Mouse (Mus musculus) forebrain, embryonic 11.5 days (tissue): ENCODE measurements around the gene Fstl4. TPM values are rescaled to one million over a fixed set of nuclear protein-coding genes. Genes with fewer than 3 reads are reported as not detected.
A peak's percentile ranks its signal among the peaks of the same experiment; 100 is the strongest.

Experiments used
- ATAC-seq: fragments of 200-750 bp; cut with Nextera tagmentation; replicated peaks from 2 replicates; pipeline ENCODE4 v1.8.0; 2017; ENCODE audit warnings: moderate TSS enrichment; ENCODE audit not compliant: low FRiP score
- DNase-seq: peaks from one replicate; pipeline ENCODE4 v3.0.0-alpha.2; 2017; ENCODE audit warnings: low spot score
- H3K27ac ChIP-seq: fragments of 300-500 bp; sonication (generic); 2 replicates; pipeline ENCODE4 v1.5.1; 2014; ENCODE audit warnings: low read depth, low read length
- H3K27me3 ChIP-seq: fragments of 300-500 bp; sonication (generic); 2 replicates; pipeline ENCODE4 v1.6.1; 2014; ENCODE audit warnings: mild to moderate bottlenecking, low read length, mixed read lengths; ENCODE audit not compliant: control insufficient read depth, insufficient read depth
- H3K36me3 ChIP-seq: fragments of 300-500 bp; sonication (generic); 2 replicates; pipeline ENCODE4 v1.6.1; 2014; ENCODE audit warnings: mild to moderate bottlenecking, low read length, moderate library complexity, mixed read lengths; ENCODE audit not compliant: control insufficient read depth, insufficient read depth
- H3K4me1 ChIP-seq: fragments of 300-500 bp; sonication (generic); replicated peaks from 2 replicates; pipeline ENCODE4 v1.6.1; 2014; ENCODE audit warnings: low read length, mixed read lengths; ENCODE audit not compliant: control insufficient read depth, insufficient read depth
- H3K4me2 ChIP-seq: fragments of 300-500 bp; sonication (generic); 2 replicates; pipeline ENCODE4 v1.6.1; 2014; ENCODE audit warnings: low read depth, mild to moderate bottlenecking, low read length, moderate library complexity, mixed read lengths; ENCODE audit not compliant: severe bottlenecking
- H3K4me3 ChIP-seq: fragments of 300-500 bp; sonication (generic); 2 replicates; pipeline ENCODE4 v1.5.1; 2014; ENCODE audit warnings: low read depth, low read length
- H3K9ac ChIP-seq: fragments of 300-500 bp; sonication (generic); 2 replicates; pipeline ENCODE4 v1.6.1; 2014; ENCODE audit warnings: low read length
- H3K9me3 ChIP-seq: fragments of 300-500 bp; sonication (generic); 2 replicates; pipeline ENCODE4 v1.6.1; 2016; ENCODE audit warnings: low read length, mixed read lengths; ENCODE audit not compliant: control insufficient read depth
- WGBS: fragments of 180-500 bp; shearing (Covaris S2); extraction: QIAGEN DNeasy Blood & Tissue Kit; methylation state at CpG from one replicate; pipeline ENCODE4 v1.1.7; 2014; 5-methylcytosine and 5-hydroxymethylcytosine counted together
- polyA plus RNA-seq: library from polyadenylated mRNA; unstranded; fragments of >200 nt; fragmentation: Nextera tagmentation; extraction: Ambion mirVana; gene quantifications from 2 replicates; pipeline ENCODE4 v1.2.1, GENCODE M21; 2014

Fstl4 gene
- 0.64 and 0.73 TPM in 2 replicates for polyA plus RNA-seq

- peak within 1 kb of the TSS; percentile 50 for H3K9ac ChIP-seq
- H3K4me3 ChIP-seq: peak within 1 kb of the TSS; percentile 60
- H3K4me1 ChIP-seq: peaks cover 11% of the 10 kb centered on the region; the same call in 1 of the 2 replicates
- no peak within 1 kb of the TSS for H3K27ac ChIP-seq
- 0% methylated on average over 46 of the region's 48 CpGs for WGBS
- DNase-seq (peak; percentile 66), ATAC-seq (peak; percentile 60; the same call in 1 of the 2 replicates)
- H3K4me2 ChIP-seq: peak within 1 kb of the TSS; percentile 99
- peaks cover 35% of the 10 kb centered on the region for H3K27me3 ChIP-seq
- no peaks in the 10 kb centered on the region for H3K36me3 ChIP-seq
- no peaks in the 10 kb centered on the region for H3K9me3 ChIP-seq
Observed at GRCm38 (mm10) chr11:52764461-52764893, at the start of gene Fstl4. TSS of gene Fstl4 (plus strand) at chr11:52764634.

- Histone ChIP-seq H3K27ac (no peak overlapping the region), H3K36me3 (no peaks in the 10 kb centered on the region), H3K4me1 (no peaks in the 10 kb centered on the region), H3K9ac (no peak overlapping the region), H3K4me2 (no peak overlapping the region), H3K9me3 (no peaks in the 10 kb centered on the region), H3K4me3 (no peak overlapping the region), H3K27me3 (no peaks in the 10 kb centered on the region)
- no peak for DNase-seq
- 71% methylated on average over 1 of the region's 1 CpGs for WGBS
- no peak for ATAC-seq
Observed at GRCm38 (mm10) chr11:52718570-52718969, 45.9 kb upstream of the Fstl4 start.

- no peak for ATAC-seq
- DNase-seq: no peak
- WGBS: 46% methylated on average over 6 of the region's 6 CpGs
- no peaks in the 10 kb centered on the region for H3K27me3 ChIP-seq
- H3K36me3 ChIP-seq: no peaks in the 10 kb centered on the region
- no peak overlapping the region for H3K4me2 ChIP-seq
- H3K27ac ChIP-seq: no peak overlapping the region
- no peaks in the 10 kb centered on the region for H3K4me1 ChIP-seq
- no peak overlapping the region for H3K4me3 ChIP-seq
- no peaks in the 10 kb centered on the region for H3K9me3 ChIP-seq
- no peak overlapping the region for H3K9ac ChIP-seq
Observed at GRCm38 (mm10) chr11:52721087-52721486, 43.3 kb upstream of the Fstl4 start.

GRCm38 (mm10) chr11:52722706-52723105 is 41.7 kb upstream of the Fstl4 start:
- Histone ChIP-seq H3K27ac (no peak overlapping the region), H3K27me3 (no peaks in the 10 kb centered on the region), H3K4me3 (no peak overlapping the region), H3K9ac (no peak overlapping the region), H3K4me1 (no peaks in the 10 kb centered on the region), H3K9me3 (no peaks in the 10 kb centered on the region), H3K4me2 (no peak overlapping the region), H3K36me3 (no peaks in the 10 kb centered on the region)
- ATAC-seq: no peak
- no peak for DNase-seq
- 88% methylated on average over 4 of the region's 4 CpGs for WGBS

- Histone ChIP-seq H3K9me3 (no peaks in the 10 kb centered on the region), H3K4me3 (no peak overlapping the region), H3K27ac (no peak overlapping the region), H3K4me1 (no peaks in the 10 kb centered on the region), H3K9ac (no peak overlapping the region), H3K4me2 (no peak overlapping the region), H3K27me3 (no peaks in the 10 kb centered on the region), H3K36me3 (no peaks in the 10 kb centered on the region)
- 94% methylated on average over 1 of the region's 1 CpGs for WGBS
- no peak for ATAC-seq
- DNase-seq: no peak
Observed at GRCm38 (mm10) chr11:52726001-52726400, 38.4 kb upstream of the Fstl4 start.

- no peak overlapping the region for H3K4me3 ChIP-seq
- H3K27me3 ChIP-seq: no peaks in the 10 kb centered on the region
- WGBS: 81% methylated on average over 15 of the region's 15 CpGs
- no peaks in the 10 kb centered on the region for H3K36me3 ChIP-seq
- no peaks in the 10 kb centered on the region for H3K4me1 ChIP-seq
- no peak overlapping the region for H3K27ac ChIP-seq
- DNase-seq: no peak
- no peak overlapping the region for H3K4me2 ChIP-seq
- H3K9ac ChIP-seq: no peak overlapping the region
- ATAC-seq: no peak
- H3K9me3 ChIP-seq: no peaks in the 10 kb centered on the region
Observed at GRCm38 (mm10) chr11:52728479-52728878, 36.0 kb upstream of the Fstl4 start.

GRCm38 (mm10) chr11:52729890-52730289 is 34.5 kb upstream of the Fstl4 start:
- ATAC-seq (no peak), DNase-seq (no peak)
- Histone ChIP-seq H3K4me3 (no peak overlapping the region), H3K9me3 (no peaks in the 10 kb centered on the region), H3K27me3 (no peaks in the 10 kb centered on the region), H3K36me3 (no peaks in the 10 kb centered on the region), H3K4me2 (no peak overlapping the region), H3K9ac (no peak overlapping the region), H3K27ac (no peak overlapping the region), H3K4me1 (no peaks in the 10 kb centered on the region)
- WGBS: 84% methylated on average over 5 of the region's 5 CpGs

GRCm38 (mm10) chr11:52731979-52732378 is 32.5 kb upstream of the Fstl4 start:
- DNase-seq (no peak), ATAC-seq (no peak)
- no peak overlapping the region for H3K27ac ChIP-seq
- no peak overlapping the region for H3K9ac ChIP-seq
- no peaks in the 10 kb centered on the region for H3K9me3 ChIP-seq
- no peaks in the 10 kb centered on the region for H3K27me3 ChIP-seq
- no peaks in the 10 kb centered on the region for H3K4me1 ChIP-seq
- WGBS: 56% methylated on average over 8 of the region's 8 CpGs
- no peak overlapping the region for H3K4me3 ChIP-seq
- H3K4me2 ChIP-seq: no peak overlapping the region
- H3K36me3 ChIP-seq: no peaks in the 10 kb centered on the region

GRCm38 (mm10) chr11:52734493-52735195 is 29.8 kb upstream of the Fstl4 start:
- H3K27me3 ChIP-seq: no peaks in the 10 kb centered on the region
- H3K9me3 ChIP-seq: no peaks in the 10 kb centered on the region
- no peak overlapping the region for H3K4me2 ChIP-seq
- H3K9ac ChIP-seq: no peak overlapping the region
- 89% methylated on average over 6 of the region's 6 CpGs for WGBS
- no peak overlapping the region for H3K27ac ChIP-seq
- no peak for DNase-seq
- no peaks in the 10 kb centered on the region for H3K4me1 ChIP-seq
- H3K36me3 ChIP-seq: no peaks in the 10 kb centered on the region
- no peak overlapping the region for H3K4me3 ChIP-seq
- no peak for ATAC-seq
